ENCODE assay signal across 18 mouse cellular contexts in the genomic region with DNA sequence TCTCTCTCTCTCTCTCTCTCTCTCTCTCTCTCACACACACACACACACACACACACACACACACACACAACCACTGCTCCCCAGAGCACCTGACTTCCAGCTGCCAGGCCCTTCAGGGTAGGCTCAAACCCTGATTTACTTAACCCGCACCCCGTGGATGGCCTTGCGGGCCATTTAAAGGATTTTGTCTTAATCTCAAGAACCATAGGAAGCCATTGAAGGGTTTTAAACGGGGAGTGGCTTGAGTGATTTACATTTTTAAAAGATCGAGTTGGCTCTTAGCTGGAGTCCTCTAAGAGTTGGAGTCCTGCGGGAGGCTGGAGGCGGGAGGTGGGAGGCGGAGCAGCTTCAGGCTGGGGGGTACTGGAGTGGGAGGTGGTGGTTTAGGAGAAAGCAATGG. TPM values are rescaled to one million over a fixed set of nuclear protein-coding genes. Genes with fewer than 3 reads are reported as not detected.
DNase-seq lines count a peak whose midpoint lies in the region; ATAC-seq and TF ChIP-seq lines count a peak whose summit lies in the region.
"Had no signal": no experiment of that assay in that cellular context is flagged by ENCODE, and none has a peak within 500 bp of the region (broad histone marks: within the 10 kb centered on the region; RNA-seq: fewer than 3 reads in every experiment).

No protein-coding gene starts in this region.

- DNase-seq in kidney, postnatal 0 days (ENCODE audit: low spot score), result no peak
- DNase-seq in R1 (ENCODE audit: low read depth, low spot score), result peak; percentile 74
- DNase-seq in ovary, postnatal 14 days (ENCODE audit: low spot score), result no peak
- DNase-seq in left cerebral cortex, adult 18-20 months (ENCODE audit: low spot score in 2 of 2), result no peak
- DNase-seq: adrenal gland, postnatal 36 days; cerebellum, postnatal 10 days; gastrocnemius, adult 2 months; heart, adult 18-20 months; kidney, adult 9 months; lung, postnatal 14 days had no signal

- no peak overlapping the region for H3K4me2 ChIP-seq in kidney, postnatal 0 days (ENCODE audit: low read length)
- H3K4me2 ChIP-seq in kidney, embryonic 16.5 days (replicated peaks; ENCODE audit: low read depth, low read length), result no peak overlapping the region
- H3K4me2 ChIP-seq in embryonic facial prominence, embryonic 13.5 days, result 0 out of 2 replicates have a peak overlapping the region, but pooled peaks have one; percentile 57
- H3K4me2 ChIP-seq in liver, embryonic 15.5 days, result 0 out of 2 replicates have a peak overlapping the region, but pooled peaks have one; percentile 13

- H3K4me3 ChIP-seq in kidney, postnatal 0 days (replicated peaks; ENCODE audit: low read depth, low read length), result no peak overlapping the region
- no peak overlapping the region for H3K4me3 ChIP-seq in kidney, embryonic 16.5 days (ENCODE audit: low read length)
- no peak overlapping the region for H3K4me3 ChIP-seq in embryonic facial prominence, embryonic 13.5 days
- H3K4me3 ChIP-seq in liver, embryonic 15.5 days (replicated peaks), result no peak overlapping the region
- H3K4me3 ChIP-seq: layer of hippocampus, adult 2 months; neural tube, embryonic 12.5 days had no signal

- ATAC-seq in kidney, postnatal 0 days (replicated peaks; ENCODE audit: low FRiP score, low read depth), result 0 out of 2 replicates have a peak, but pooled peaks have one; percentile 15
- no peak for ATAC-seq in kidney, embryonic 16.5 days (ENCODE audit: low FRiP score, low TSS enrichment)
- no peak for ATAC-seq in embryonic facial prominence, embryonic 13.5 days (ENCODE audit: insufficient number of reproducible peaks, insufficient read depth, low FRiP score, low TSS enrichment, low read depth)
- ATAC-seq in liver, embryonic 15.5 days (ENCODE audit: insufficient read depth), result no peak

- H3K9ac ChIP-seq in kidney, postnatal 0 days (ENCODE audit: low read depth, low read length), result no peak overlapping the region
- no peak overlapping the region for H3K9ac ChIP-seq in kidney, embryonic 16.5 days (replicated peaks; ENCODE audit: low read length)
- no peak overlapping the region for H3K9ac ChIP-seq in embryonic facial prominence, embryonic 13.5 days
- H3K9ac ChIP-seq in liver, embryonic 15.5 days, result no peak overlapping the region
- H3K9ac ChIP-seq: heart, embryonic 15.5 days; liver, embryonic 14.5 days; neural tube, embryonic 12.5 days had no signal

- 17% methylated on average over 8 of the region's 8 CpGs for WGBS in kidney, postnatal 0 days
- WGBS in kidney, embryonic 16.5 days, result 13% methylated on average over 8 of the region's 8 CpGs
- 16% methylated on average over 8 of the region's 8 CpGs for WGBS in embryonic facial prominence, embryonic 13.5 days
- 9% methylated on average over 8 of the region's 8 CpGs for WGBS in liver, embryonic 15.5 days (ENCODE audit: insufficient replicate concordance)

- H3K9me3 ChIP-seq in kidney, postnatal 0 days (replicated peaks; ENCODE audit: low read length), result no peaks in the 10 kb centered on the region
- H3K9me3 ChIP-seq in kidney, embryonic 16.5 days (ENCODE audit: low read length), result no peaks in the 10 kb centered on the region
- H3K9me3 ChIP-seq in embryonic facial prominence, embryonic 13.5 days, result no peaks in the 10 kb centered on the region
- H3K9me3 ChIP-seq in liver, embryonic 15.5 days (replicated peaks), result no peaks in the 10 kb centered on the region
- H3K9me3 ChIP-seq: heart, embryonic 15.5 days; neural tube, embryonic 12.5 days had no signal

- no peaks in the 10 kb centered on the region for H3K36me3 ChIP-seq in kidney, postnatal 0 days (ENCODE audit: insufficient read depth, low read length)
- no peaks in the 10 kb centered on the region for H3K36me3 ChIP-seq in kidney, embryonic 16.5 days (ENCODE audit: insufficient read depth, low read length)
- no peaks in the 10 kb centered on the region for H3K36me3 ChIP-seq in embryonic facial prominence, embryonic 13.5 days
- no peaks in the 10 kb centered on the region for H3K36me3 ChIP-seq in liver, embryonic 15.5 days (replicated peaks)
- H3K36me3 ChIP-seq: heart, embryonic 15.5 days; neural tube, embryonic 12.5 days had no signal

- H3K27ac ChIP-seq in kidney, postnatal 0 days, result no peak overlapping the region
- no peak overlapping the region for H3K27ac ChIP-seq in kidney, embryonic 16.5 days (ENCODE audit: low read length)
- H3K27ac ChIP-seq in embryonic facial prominence, embryonic 13.5 days, result no peak overlapping the region
- no peak overlapping the region for H3K27ac ChIP-seq in liver, embryonic 15.5 days (replicated peaks)
- H3K27ac ChIP-seq: gastrocnemius, adult 2 months; heart, embryonic 15.5 days; layer of hippocampus, adult 2 months; liver, embryonic 14.5 days had no signal

- peaks cover 45% of the 10 kb centered on the region for H3K27me3 ChIP-seq in kidney, postnatal 0 days (ENCODE audit: insufficient read depth, low read length)
- H3K27me3 ChIP-seq in kidney, embryonic 16.5 days (ENCODE audit: insufficient read depth, low read length), result peaks cover 63% of the 10 kb centered on the region
- H3K27me3 ChIP-seq in embryonic facial prominence, embryonic 13.5 days, result peaks cover 77% of the 10 kb centered on the region
- peaks cover 97% of the 10 kb centered on the region for H3K27me3 ChIP-seq in liver, embryonic 15.5 days

- TF ChIP-seq CTCF in kidney, postnatal 0 days (IDR thresholded peaks at IDR 0.05; ENCODE audit: low read depth), result no peak

- peaks cover 12% of the 10 kb centered on the region; the same call in 1 of the 2 replicates for H3K4me1 ChIP-seq in kidney, postnatal 0 days (replicated peaks; ENCODE audit: insufficient read depth, low read length)
- peaks cover 38% of the 10 kb centered on the region for H3K4me1 ChIP-seq in kidney, embryonic 16.5 days (ENCODE audit: insufficient read depth, low read length)
- H3K4me1 ChIP-seq in embryonic facial prominence, embryonic 13.5 days, result peaks cover 66% of the 10 kb centered on the region
- 0 out of 2 replicates have a peak, but pooled peaks cover 5% of the 10 kb centered on the region for H3K4me1 ChIP-seq in liver, embryonic 15.5 days (replicated peaks)

RNA-seq across cellular contexts. Expression of gene Lmx1b, which starts 58.4 kb away (rescaled TPM):
- 0.82 and 0.88 TPM in 2 replicates for polyA plus RNA-seq in kidney, postnatal 0 days (2015; fragmentation: Nextera tagmentation; extraction: Ambion mirVana)
- 0.94 and 1.3 TPM in 2 replicates for polyA plus RNA-seq in kidney, embryonic 16.5 days (2015; fragmentation: Nextera tagmentation; extraction: Ambion mirVana)
- polyA plus RNA-seq in embryonic facial prominence, embryonic 13.5 days (2015; fragmentation: Nextera tagmentation; extraction: Ambion mirVana), result 0.55 TPM in 2 replicates
- polyA plus RNA-seq in liver, embryonic 15.5 days (2015; fragmentation: Nextera tagmentation; extraction: Ambion mirVana), result not detected in 2 replicates
- under 1 TPM; 0.14 to 0.60 TPM for total RNA-seq in left cerebral cortex, adult 18-20 months (2021)
- polyA plus RNA-seq: heart, embryonic 15.5 days; thymus, postnatal 0 days had no signal

Comparison
In these comparisons a context has a peak if more than half of its experiments do, and no peak if none do; other contexts are left out.
1. H3K4me2 ChIP-seq: peak in embryonic facial prominence, embryonic 13.5 days (single experiment) and liver, embryonic 15.5 days (single experiment); none in kidney, postnatal 0 days (single experiment) and kidney, embryonic 16.5 days (single experiment).